Mouse (Mus musculus) ES-Bruce4 (cell line): ENCODE measurements around the gene Trir. TPM values are rescaled to one million over a fixed set of nuclear protein-coding genes. Genes with fewer than 3 reads are reported as not detected.

ENCODE experiments used
- H3K27ac ChIP-seq: 2 replicates; pipeline ENCODE4 v1.5.1; 2012; ENCODE audit warnings: low read length, inconsistent platforms; ENCODE audit not compliant: insufficient read depth
- H3K27me3 ChIP-seq: 2 replicates; pipeline ENCODE4 v1.6.1; 2012; ENCODE audit warnings: mild to moderate bottlenecking, low read length, inconsistent platforms; ENCODE audit not compliant: control insufficient read depth, poor library complexity, insufficient read depth, severe bottlenecking
- H3K36me3 ChIP-seq: 2 replicates; pipeline ENCODE4 v1.6.1; 2012; ENCODE audit warnings: inconsistent platforms, mild to moderate bottlenecking, low read length, moderate library complexity; ENCODE audit not compliant: control insufficient read depth, poor library complexity, insufficient read depth, severe bottlenecking
- H3K4me1 ChIP-seq: one replicate; pipeline ENCODE4 v1.8.1; 2011; ENCODE audit warnings: low read length; ENCODE audit not compliant: control insufficient read depth, insufficient read depth
- H3K4me3 ChIP-seq: 2 replicates; pipeline ENCODE4 v1.5.1; 2011; ENCODE audit warnings: low read depth, mild to moderate bottlenecking, low read length
- H3K9ac ChIP-seq: 2 replicates; pipeline ENCODE4 v1.6.1; 2012; ENCODE audit warnings: low read depth, mild to moderate bottlenecking, inconsistent platforms; ENCODE audit not compliant: poor library complexity, severe bottlenecking
- H3K9me3 ChIP-seq: replicated peaks from 2 replicates; pipeline ENCODE4 v1.6.1; 2012; ENCODE audit warnings: mild to moderate bottlenecking, low read length, inconsistent platforms; ENCODE audit not compliant: control insufficient read depth, poor library complexity, insufficient read depth, severe bottlenecking
- CTCF ChIP-seq: IDR thresholded peaks from one replicate; pipeline ENCODE4 v1.8.1; 2011; ENCODE audit warnings: low read depth, low read length
- EP300 ChIP-seq: IDR thresholded peaks from 2 replicates; pipeline ENCODE4 v1.6.1; 2011; ENCODE audit warnings: low read depth, low read length; ENCODE audit not compliant: insufficient read depth
- POLR2A ChIP-seq: IDR thresholded peaks from one replicate; pipeline ENCODE4 v1.8.1; 2011; ENCODE audit warnings: low read length; ENCODE audit not compliant: insufficient read depth
- polyA plus RNA-seq: library from polyadenylated mRNA; stranded (reverse); fragments of >200 nt; gene quantifications from 2 replicates; pipeline ENCODE4 v1.2.4, GENCODE M21; 2011; ENCODE audit warnings: low read depth; ENCODE audit not compliant: missing spikeins, insufficient read depth, insufficient read length

Trir gene
- 82.4 and 96.1 TPM in 2 replicates for polyA plus RNA-seq

DNA sequence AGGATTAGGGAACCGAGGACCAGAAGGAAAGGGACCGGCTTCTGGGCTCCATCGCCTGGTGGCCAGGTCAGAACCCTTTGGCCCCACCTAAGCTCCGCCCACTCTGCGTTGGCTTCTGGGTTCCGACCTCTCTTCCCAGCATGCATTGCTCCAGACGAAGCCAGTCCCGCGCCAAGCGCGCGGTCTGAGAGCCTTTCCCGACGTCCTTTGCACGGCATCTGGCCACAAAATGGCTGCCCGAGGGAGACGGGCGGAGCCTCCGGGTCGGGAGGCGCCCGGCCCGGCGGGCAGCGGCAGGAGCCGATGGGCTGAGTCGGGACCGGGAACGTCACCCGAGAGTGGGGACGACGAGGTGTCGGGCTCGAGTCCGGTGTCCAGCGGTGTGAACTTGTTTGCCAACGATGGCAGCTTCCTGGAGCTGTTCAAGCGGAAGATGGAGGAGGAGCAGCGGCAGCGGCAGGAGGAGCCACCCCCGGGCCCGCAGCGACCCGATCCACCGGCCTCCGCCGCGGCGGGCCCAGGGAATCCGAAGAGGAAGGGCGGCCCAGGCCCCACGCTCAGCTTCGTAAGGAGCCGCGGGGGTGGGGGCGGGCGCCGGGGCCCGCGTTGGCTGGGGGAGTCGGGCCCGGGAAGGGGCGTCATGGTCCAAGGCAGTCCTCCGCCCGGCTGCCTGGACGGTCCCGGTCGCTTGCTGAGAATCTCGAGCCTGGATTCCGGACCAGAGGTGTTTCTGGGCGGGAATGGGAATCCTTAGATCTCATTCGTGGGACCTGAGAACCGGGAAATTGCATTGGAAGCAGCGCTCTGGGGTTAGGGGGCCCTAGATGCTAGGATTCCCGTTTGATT lies at the start of gene Trir:
Gene Trir, plus strand, starts transcription at position 154 of the 846 bp plus-strand sequence.
- Histone ChIP-seq H3K9me3 (no peaks in the 10 kb centered on the region), H3K4me3 (peak within 1 kb of the TSS; percentile 95), H3K36me3 (peaks cover 55% of the 10 kb centered on the region), H3K27ac (0 out of 2 replicates have a peak within 1 kb of the TSS, but pooled peaks have one; percentile 29), H3K27me3 (no peaks in the 10 kb centered on the region), H3K4me1 (no peaks in the 10 kb centered on the region), H3K9ac (peak within 1 kb of the TSS; percentile 99)
- TF ChIP-seq CTCF (no peak), EP300 (0 out of 2 replicates have a peak, but pooled peaks have one; percentile 32), POLR2A (peak; percentile 87)

DNA sequence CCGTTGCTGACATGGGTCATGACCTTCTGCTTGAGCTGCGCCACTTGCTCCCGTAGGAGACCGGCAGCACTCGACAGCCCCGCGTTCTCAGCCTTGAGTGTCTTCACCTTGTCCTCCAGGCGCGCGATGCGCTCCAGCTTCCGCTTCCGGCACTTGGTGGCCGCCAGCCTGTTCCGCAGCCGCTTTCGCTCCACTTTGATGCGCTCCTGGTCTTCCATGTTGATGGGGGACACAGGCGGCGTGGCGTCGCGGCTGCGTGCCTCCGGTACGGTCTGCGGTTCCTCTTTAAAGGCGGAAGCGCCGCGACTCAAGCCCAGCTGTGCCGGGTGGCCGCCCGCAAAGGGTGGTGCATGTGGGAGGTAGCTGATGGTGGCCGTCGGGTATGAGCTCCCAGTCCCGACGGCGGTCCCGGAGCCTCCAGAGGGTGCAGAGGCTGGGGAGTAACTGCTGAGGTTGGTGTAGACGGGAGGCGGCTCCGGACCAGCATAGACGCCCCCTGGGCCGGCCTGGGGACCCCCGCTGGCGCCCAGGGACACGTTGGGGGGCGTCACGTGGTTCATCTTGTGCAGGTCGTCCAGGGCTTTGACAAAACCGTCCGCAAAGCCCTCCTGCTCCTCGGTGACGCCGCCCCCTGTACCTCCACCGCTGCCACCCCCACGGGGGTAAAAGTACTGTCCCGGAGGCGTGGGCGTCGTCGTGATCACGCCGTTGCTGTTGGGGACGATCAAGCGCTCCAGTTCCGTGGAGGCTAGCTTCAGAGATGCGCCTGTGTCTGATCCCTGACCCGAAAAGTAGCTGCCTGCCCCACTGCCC lies 49.0 kb upstream of the Trir start:
- H3K4me3 ChIP-seq, result peak overlapping the region; percentile 90
- H3K36me3 ChIP-seq, result peaks cover 8% of the 10 kb centered on the region; the same call in 1 of the 2 replicates
- H3K9ac ChIP-seq, result peak overlapping the region; percentile 94
- peaks cover 2% of the 10 kb centered on the region for H3K4me1 ChIP-seq
- H3K27ac ChIP-seq, result peak overlapping the region; percentile 64; the same call in 1 of the 2 replicates
- no peaks in the 10 kb centered on the region for H3K9me3 ChIP-seq
- TF ChIP-seq EP300 (peak; percentile 50; the same call in 1 of the 2 replicates), CTCF (no peak)
- no peaks in the 10 kb centered on the region for H3K27me3 ChIP-seq

- peak within 1 kb of the TSS; percentile 94 for H3K9ac ChIP-seq
- H3K4me1 ChIP-seq, result peaks cover 3% of the 10 kb centered on the region
- no peaks in the 10 kb centered on the region for H3K27me3 ChIP-seq
Measured at GRCm38 (mm10) chr8:84978248-84978940, 48.2 kb upstream of the Trir start, which contains the start of gene Junb. Gene Junb, minus strand, starts transcription at chr8:84978718.

DNA sequence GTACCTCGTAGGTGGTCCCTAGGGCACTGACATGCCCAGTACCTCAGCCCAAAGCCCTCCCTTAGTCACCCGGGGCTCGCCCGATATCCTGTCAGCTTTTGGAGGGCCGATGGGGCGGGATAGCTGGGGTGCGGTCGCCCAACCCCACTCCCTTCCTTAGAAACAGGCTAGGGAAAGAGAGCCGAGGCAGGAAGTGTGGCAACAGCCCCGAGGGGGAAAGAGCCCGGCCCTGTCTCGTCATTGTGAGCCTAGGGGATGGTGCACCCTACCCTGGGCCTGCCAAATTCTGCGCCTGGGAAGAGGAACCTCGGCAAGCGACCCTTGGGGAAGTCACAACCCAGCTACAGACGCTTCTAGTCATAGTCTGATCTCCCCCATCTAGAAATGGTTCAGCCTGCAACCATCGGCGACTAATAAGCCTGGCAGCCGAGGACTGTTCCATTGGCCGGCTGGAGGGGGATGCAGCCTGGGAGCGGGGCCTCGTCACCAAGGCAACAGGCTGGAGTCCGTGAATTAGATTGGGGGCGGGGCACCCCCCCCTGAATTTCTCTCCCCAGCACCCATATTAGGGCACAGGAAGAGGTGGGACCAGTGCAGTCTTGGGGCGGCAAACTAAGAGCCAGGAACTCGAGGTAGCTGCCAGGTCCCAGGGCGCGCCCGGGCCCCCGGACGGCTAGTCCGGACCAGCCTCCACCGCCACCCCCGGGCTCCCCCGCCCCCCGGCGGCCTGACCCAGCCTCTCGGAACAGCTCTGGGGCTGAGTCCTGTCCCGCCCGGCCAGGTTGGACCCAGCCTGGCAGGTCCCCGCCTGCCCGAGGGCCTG lies 46.8 kb upstream of the Trir start:
- H3K27me3 ChIP-seq, result no peaks in the 10 kb centered on the region
- peaks cover 4% of the 10 kb centered on the region; the same call in 1 of the 2 replicates for H3K36me3 ChIP-seq
- peak overlapping the region; percentile 92 for H3K9ac ChIP-seq
- TF ChIP-seq POLR2A, result no peak
- no peak for TF ChIP-seq CTCF
- no peak for TF ChIP-seq EP300
- no peaks in the 10 kb centered on the region for H3K9me3 ChIP-seq
- peak overlapping the region; percentile 59 for H3K27ac ChIP-seq
- peaks cover 7% of the 10 kb centered on the region for H3K4me1 ChIP-seq
- peak overlapping the region; percentile 58 for H3K4me3 ChIP-seq

More at GRCm38 (mm10) chr8:84978248-84978940, 48.2 kb upstream of the Trir start, which contains the start of gene Junb:
- TF ChIP-seq EP300, result 0 out of 2 replicates have a peak, but pooled peaks have one; percentile 43
- peak; percentile 94 for TF ChIP-seq POLR2A
- TF ChIP-seq CTCF, result no peak
- H3K9me3 ChIP-seq, result no peaks in the 10 kb centered on the region
- peaks cover 4% of the 10 kb centered on the region; the same call in 1 of the 2 replicates for H3K36me3 ChIP-seq
- peak within 1 kb of the TSS; percentile 64 for H3K27ac ChIP-seq
- H3K4me3 ChIP-seq, result peak within 1 kb of the TSS; percentile 90

DNA sequence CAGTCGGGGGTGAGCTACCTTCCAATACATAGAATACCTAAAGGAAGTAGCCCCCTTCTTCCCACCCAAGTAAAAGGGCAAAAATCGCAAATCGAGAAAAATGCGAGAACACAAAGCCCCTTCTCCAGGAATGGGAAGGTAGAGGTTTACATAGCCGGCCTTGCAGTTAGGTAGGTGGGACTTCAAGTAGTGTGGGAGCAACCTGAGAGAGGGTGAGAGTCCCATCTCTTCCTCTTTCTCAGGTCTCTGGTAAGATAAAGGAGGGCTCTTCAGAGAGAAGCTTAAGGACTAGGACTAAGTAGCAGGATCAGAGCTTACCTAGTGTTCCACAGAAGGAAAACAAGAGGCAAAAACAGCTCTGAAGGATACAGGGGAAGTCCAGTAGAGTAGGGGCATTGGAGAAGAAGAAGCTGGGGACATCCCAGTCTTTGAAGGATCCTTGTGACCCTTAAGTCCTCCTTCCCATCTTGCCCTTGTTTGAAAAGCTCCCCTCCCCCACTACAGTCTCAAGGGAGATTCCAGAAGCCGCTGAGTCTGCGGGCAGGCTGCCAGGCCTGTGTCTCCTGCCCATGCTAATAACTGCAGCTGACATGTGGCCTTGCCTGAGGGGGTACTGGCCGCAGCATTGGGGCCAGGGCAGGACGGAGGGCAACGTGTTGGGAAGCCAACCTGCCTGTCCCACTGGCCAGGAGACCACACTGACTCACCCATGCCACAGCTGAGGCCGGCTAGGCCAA lies 45.8 kb upstream of the Trir start:
- peaks cover 7% of the 10 kb centered on the region for H3K4me1 ChIP-seq
- no peaks in the 10 kb centered on the region for H3K9me3 ChIP-seq
- no peaks in the 10 kb centered on the region for H3K27me3 ChIP-seq
- H3K9ac ChIP-seq, result peak overlapping the region; percentile 92
- no peaks in the 10 kb centered on the region for H3K36me3 ChIP-seq
- peak overlapping the region; percentile 58 for H3K4me3 ChIP-seq
- no peak for TF ChIP-seq CTCF
- no peak for TF ChIP-seq EP300
- TF ChIP-seq POLR2A, result no peak
- peak overlapping the region; percentile 59 for H3K27ac ChIP-seq
